Mouse (Mus musculus) right cerebral cortex, postnatal 14 days (tissue): ENCODE measurements around the gene Pdzrn4.

Experiments
- DNase-seq: peaks from one replicate; pipeline ENCODE4 v3.0.0; 2022

The Pdzrn4 gene

DNA sequence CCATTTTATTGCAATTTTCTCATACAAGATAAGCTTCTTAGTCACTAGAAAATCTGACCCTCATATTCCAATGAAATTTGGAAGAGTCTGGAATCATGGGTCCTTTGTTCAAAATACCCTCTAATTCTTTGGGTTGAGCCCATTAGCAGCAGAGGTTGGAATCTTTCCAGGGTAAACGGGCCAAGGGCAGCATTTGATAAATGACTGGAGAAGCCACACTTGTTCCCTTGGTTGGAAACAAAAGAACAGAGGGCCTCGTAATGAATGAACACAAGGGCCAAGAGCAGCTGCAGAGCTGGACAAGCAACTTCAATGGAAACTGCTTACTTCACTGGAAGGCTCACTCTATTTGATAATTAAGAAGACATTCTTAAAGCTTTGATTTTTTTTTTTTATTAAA, 198.0 kb downstream of the Pdzrn4 start:
- no peak for DNase-seq

DNA sequence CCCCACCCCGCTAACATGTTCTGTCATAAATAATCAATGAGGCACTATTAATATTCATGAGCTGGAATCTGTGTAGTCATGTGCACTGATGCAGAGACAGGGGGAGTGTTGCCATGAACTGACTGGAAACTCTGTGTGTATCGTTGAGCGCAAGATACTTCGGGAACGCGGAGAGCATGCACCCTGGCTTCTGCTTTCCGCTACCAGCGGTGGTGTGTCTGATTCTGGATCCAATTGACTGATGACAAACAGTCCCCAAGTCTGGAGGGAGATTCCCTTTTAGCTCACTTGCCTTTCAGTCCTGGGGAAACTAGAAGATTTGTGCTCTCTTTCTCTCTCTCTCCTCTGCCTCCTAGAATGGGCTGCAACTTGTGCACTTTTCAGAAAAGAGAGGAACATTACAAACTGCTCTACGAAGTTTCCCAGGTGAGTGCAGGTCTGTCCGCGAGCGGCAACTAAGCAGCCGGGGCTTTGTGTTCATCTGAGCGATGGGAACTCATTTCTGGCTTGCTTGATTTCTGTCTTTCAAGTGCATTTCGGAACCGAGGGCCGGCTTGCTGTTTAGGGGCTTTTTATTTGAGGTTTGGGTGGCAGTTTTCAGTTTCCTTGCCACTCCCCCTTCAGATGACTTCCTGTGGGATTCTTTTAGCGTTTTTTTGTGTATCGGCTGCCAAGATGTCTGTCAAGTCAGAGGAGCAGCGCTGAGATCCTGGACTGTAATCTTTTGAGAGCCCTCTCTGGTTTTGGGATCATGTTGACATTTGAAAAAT, 200.5 kb downstream of the Pdzrn4 start:
- DNase-seq, result no peak

DNA sequence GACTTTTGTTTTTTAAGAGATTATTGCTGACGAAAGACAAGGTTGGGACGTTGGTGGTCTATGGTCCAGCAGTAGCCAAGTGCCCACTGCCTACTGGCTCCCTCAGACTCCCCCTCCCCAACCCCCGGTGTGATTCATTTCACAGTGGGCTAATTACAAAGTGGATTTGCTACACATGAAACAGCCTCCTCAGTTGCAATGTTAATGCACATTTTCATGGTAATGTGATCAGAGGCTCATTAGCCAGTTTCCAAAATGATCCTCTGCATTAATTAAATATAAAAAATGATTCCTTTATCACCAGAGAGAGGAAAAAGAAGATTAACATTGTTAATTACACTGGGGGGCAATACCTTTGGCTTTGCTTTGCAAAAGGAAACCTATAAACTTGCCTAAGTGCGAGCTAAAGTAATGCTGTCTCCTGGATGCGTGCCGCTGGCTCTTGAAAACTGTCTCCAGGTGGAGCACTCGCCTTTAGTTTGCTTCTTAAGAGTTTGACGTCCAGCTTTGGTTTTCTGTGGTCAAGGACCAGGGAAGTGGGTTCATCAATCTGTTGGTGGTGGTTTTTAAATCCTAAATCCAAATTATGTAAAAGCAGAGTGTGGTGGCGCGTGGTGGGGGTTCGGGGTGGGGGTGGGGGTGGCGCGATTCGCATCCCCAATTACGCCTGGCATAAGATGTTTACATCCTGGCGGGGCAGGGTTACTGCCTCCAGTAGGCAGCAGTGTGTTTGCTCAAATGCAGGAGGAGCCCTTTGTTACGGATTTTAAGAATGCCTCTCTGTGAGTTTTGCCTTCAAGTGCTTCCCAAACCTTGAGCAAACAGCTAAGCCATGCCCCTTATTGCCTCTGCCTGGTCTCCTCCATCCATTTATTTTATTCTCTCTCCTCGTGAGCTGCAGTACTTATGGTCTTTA, 202.0 kb downstream of the Pdzrn4 start:
- DNase-seq, result no peak

DNA sequence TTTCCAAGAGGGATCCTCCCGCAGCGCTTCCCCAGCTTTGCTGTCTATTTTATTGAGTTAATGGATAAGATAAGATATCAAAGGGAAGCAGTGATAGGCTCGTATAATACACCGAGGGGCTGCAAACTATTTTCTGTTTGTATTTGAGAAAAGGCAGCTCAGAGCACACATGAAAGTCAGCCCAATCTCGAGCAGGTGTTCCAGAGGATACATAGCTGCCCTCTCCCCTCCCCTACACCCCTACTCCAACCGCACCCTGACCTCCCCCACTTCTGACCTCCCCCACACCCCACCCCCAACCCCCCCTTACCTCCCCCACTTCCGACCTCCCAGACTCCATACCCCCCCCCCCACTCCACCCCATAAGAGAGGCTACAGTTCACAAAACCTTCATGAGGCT, 202.7 kb downstream of the Pdzrn4 start:
- no peak for DNase-seq

DNA sequence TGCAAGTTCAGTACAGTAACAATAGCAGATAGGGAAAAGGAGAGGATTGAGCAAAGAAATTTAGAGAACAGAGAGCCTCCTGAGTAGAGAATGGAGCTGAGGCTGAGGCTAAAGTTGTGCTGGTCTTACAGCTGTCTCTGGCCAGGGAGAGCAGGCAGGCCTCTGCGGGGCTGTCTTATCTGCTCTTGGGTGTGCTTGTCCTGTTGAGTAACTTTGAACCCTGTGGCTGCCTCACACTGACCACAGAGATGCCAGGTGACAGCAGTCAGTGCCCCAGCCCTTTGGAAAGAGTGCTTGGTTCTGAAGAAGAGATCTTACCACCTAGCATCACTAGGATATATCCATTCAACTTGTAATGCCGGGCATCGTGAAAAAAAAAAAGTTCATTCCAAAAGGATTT, 214.2 kb downstream of the Pdzrn4 start:
- no peak for DNase-seq

DNA sequence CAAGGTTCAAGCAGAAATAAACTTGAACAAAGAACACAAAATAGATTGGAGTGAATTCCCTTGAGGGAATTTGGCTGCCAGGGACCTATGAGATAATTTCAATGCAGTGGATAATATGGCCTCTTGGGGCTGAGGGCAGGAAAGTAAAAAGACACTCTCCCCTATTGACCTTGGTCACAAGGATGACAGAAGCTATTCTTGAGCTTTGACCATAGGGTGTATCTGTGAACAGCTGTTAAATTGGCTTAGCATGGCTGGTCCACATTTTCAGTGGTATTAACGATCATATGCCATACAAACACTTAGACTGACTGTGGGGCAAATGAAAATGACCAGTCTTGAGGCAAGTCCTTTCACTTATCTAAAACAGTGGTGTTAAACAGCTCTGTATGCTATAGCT, 215.7 kb downstream of the Pdzrn4 start:
- no peak for DNase-seq

DNA sequence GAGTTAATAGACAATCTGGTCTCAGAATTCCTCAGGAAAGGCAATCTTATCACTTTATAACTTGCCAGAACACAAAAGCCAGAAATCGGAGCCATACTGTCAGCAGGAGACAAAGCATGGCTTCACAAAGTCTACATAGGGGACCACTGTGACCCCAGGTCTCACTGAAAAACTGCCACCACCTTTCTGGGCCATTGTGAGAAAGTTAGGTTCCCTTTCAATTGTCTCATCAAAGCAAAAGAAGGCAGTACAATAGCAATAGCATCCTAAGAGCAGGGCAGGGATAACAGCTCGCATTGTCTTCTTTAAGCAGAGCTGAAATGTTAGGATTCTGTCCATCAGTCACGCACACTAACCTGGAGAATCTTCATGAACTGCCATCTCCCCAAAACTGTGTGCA, 216.5 kb downstream of the Pdzrn4 start:
- DNase-seq, result no peak

DNA sequence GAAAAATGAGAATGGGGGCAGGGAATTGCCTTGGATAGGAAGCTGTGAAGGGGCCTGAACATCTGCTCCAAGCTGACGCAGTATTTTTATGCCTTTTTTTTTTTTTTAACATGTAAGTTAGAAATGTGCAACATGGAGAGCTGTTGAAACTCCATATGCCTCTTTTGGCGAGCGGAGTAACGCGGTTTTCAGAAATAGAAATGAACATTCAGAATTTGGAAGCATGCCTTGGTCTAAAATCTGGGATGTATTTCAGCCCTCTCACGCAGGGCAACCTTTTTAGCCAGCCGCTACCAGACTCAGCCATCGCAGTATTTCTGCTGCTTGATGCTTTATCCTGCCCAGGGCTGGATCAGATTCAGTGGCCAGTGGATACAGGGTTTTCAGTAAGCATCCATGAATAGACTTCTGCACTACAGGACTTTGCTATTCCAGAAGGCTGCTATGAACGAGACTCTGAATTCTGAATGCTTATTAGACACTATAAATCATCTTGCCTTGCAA, 225.1 kb downstream of the Pdzrn4 start:
- DNase-seq, result peak; percentile 11

DNA sequence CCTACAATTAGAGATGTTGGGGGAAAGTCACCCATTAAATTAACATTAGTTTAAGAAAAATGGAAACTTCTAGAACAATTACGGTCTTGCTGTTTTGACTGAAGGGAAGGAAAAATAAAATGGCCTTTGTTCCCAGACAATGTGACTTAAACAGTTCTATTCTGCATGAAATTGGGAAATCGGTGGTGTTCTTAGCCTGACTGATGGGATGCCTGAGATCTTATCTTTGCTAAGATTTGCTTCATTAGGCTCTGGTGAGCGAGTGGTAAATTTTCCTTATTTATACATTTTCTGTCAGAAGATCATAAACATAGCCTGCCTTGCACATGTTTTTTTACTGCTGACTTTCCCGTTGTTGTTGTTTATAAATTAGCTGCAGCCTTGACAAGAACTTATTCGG, 225.6 kb downstream of the Pdzrn4 start:
- DNase-seq, result no peak

DNA sequence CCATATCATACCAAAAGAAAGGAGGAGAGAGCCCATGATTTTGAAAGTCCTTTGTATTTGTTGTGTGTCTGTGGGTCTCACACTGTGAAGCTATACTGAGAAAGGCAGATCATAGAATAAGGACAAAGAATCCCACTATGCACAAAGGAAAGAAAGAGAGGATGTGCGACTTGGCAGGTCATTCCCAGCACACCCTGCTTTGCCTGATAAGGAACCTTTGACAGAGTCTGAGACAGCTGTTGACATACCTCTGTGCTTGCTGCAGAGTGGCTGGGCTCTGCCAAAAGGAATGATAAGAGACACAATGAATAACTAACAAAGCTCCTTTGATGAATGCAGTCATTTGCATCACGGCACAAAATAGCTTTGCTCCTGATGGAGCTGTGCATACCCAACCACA, 232.5 kb downstream of the Pdzrn4 start:
- DNase-seq, result no peak

DNA sequence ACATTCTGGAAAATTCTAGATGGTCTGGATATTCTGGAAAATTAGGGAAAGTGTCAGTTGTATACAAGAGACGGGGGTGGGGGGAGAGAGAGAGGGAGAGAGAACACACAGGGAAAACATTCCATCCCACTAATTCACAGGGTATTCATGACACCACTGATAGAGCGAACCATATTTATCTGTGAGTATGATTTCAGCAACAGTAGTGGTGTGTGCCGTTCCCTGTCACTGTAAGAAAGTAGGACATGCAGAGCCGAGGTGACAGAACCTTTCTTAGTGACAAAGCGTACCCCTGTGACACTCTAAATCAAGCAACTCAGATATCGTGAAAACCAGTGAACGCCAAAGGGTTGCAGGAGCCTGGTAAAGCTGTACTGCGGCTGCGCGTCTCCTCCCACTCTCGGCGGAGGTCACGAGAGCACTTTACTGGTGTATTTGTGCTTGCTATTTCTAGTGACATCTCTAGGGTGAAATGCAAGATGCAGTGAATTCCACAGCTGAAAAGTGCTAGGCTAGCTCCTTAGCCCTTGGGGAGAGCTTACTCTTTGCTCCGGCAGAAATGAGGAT, 237.4 kb downstream of the Pdzrn4 start:
- DNase-seq, result no peak

DNA sequence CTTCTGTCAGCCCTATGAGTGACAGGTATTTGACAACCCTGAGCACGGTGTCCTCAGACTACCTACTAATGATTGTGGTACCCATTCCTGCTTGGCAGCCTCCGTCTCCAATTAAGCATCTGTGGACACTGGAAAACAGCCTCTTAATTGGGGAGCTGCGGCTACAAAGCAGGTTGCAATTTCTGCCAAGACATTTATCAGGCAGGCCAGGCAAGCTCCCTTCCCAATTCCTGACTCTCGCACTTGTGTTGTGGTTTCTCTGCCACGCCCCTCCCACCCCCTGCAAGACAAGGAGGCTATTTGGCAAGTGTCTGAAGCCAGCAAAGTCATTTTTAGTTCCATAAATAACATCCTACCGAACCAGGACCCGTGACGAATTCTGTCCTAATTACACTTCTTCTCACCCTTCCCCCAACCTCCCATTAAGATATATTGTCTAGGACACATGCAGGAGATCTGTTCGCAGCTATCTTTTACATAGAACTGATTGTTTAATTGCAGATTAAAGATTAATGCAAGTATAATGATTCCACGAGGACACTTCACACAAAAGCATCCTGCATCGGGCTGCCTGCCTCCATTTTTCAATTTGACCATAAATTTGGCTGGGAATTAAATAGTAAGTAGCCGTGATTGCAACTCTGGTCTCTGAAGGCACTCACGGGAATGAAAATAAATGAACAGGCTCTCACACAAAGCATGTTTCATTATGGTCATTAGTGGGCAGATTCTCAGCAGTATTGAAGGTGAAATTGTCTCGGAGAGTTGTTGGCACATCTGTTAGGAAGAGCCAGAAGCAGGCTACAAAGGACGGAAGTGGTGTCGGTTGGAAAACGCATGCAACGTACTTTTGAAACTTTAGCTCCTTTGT, 243.8 kb downstream of the Pdzrn4 start:
- no peak for DNase-seq

DNA sequence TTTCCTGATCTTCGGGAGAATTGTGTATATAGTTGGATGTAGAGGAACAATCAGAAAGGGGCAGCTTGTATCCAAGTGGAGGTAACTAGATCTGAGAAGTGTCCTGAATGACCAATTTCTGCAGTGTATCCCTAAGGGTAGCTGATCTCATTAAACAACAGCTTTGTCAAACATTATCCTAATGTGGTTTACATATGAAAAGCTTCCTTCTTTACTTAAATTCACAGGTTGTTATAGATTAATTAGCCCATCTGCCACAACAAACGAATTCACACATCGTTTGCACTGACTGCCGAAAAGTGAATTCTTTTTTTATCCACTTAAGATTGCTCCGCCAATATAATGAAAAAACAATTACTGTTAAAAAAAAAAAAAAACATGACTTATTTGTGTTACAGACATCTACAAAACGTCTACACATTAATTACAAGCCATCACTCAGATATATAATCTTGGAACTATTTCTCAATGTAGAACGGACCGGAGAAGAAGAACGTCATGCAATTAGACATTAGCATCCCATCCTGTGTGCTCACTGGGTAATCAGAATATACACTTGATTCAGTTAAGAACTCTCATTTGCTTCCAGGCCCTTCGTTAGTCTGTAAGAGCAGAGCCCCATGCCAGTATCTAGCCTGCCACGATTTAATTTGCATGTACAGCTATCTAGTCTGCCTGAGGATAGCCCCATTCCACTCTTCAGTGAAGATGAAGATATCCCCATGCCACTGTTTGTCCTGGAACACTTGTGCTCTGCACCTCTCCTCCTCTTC, 274.8 kb downstream of the Pdzrn4 start:
- DNase-seq, result no peak

DNA sequence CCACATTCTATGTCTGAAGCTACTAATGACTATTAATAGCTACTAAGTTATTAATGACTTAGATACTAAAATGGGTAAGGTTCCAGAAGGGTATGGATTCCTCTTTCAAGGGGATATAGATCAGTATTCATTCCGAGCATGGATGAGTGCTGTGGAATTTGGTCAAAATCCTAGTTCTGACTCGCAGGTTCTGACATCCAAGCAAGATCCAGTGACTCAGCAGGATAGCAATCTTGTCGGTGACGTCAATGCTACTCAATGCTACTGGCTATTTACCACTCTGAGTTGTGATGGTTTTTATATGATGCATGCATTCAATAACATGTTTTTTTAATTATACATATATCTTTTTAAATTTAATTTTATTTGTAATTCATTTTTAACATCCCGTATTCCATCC, 279.4 kb downstream of the Pdzrn4 start:
- DNase-seq, result no peak

DNA sequence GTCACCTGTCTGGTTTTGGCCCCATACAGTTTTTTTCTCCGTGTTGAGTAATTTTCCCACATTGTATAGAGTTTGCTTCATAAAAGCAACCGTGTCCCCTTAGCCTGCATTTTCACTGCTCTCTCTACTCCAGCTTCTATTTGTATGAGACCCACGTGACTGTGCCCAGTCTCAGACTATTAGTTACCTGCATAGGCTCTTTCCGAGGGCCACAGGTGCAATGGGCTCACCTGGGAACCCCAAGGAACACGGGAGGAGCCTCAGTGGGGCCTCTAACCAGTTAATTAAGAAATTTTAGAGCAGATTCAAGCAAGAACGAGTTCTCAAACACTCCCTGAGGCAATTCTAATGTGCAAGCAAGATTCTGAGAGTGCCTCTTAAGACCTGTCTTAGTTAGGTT, 281.7 kb downstream of the Pdzrn4 start:
- DNase-seq, result no peak

DNA sequence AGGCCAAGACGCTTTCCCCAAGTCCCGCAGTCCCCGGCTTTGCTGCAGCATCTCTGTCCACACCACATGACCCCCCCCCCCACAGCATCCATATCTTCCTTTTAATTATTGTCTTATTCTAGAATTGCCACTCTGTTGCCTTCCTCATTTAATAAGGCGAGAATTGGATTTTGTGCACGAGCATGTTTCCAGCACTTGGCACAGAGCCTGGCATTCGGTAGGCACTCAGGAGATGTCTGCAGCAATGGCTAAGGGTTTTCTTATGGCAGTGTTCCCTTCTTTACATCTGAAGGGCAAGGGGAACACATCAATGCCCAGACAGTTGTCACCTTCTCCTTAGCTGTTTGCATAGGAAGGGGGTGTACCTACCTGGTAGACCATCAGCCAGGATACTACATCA, 282.9 kb downstream of the Pdzrn4 start:
- DNase-seq, result peak; percentile 25

DNA sequence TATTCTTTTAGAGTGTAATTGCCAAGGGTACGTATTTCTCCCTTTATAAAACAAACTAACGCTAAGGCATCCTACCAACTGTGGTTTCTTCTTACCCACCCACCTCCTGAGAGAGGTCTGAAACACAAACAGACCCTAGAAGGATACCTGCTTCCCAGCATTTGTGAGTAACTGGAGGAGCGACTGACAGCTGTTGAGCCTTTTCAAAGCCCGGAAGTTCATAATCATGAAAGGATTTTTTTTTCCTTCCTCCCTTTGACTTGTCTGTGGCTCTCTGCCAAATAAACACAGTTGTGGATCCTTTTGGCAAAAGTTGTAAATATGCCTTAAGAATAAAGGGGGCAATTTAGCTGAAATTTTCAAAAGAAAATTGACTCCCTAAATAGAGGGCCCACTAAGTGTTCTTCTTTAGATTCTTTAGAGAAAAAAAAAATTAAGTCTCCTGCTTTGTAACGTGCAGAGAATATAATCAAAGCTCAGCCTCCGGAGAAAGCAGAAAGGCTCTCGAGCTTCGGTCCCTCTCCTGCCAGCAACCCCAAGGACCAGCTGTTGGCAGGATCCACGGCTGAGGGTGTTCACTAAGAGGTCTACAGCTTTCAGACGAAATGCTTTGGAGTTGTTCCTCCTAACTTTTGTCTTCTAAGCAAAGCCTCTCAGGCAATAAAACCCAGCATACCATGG, 299.7 kb downstream of the Pdzrn4 start:
- no peak for DNase-seq

DNA sequence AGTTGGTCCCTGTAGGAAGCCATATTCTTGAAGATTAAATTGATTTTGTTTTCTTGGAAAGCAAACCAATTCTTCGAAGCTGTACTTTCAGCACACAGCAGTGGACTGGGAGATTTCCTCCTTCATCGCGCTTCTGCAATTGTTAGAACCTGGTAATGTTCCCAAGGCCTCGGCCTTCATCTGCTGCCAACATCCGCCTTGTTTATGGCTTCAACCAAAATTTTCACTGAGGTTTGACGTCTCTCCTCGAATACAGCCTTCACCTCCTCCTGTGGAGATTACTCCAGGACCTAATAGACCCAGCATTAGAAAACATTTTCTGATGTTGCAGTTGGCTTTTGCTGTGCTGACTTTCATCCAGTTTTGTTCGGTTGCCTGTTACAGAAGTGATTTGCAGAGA, 307.5 kb downstream of the Pdzrn4 start:
- DNase-seq, result no peak

DNA sequence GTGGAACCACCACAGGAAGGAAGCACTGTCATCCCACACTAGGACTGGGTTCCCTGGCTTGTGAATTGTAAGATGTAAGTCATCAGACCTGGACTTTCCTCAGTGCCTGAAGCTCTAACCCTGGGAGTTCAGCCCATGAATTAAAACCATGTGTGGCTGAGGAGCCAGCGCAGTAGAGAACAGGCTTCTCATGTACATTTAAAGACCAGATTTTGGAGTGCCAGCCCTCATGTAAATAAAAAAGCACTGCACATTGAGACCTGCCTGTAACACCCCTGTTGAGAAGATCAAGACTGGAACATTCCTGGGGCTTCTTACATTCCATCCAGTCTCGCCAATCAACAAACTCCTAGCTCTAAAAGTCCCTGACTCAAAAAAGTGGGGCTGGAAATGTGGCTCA, 342.0 kb downstream of the Pdzrn4 start:
- no peak for DNase-seq

DNA sequence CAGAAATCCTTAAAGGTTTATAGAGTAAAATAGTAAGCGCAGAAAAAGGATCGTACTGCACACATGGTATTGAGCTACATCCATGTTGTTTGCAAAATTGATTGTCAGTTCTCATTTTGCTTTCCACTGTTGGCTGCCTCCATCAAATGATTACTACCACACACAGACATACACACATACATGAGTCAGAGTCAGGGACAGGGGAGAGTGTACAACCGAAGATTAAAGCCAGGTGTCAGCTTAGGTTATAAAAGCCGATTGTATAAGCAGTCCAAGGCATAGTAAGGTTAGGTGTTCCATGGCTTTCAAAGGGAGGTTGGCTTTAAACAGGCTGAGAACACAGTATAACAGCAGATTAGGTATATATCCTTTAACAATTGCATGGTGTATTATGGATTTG, 343.2 kb downstream of the Pdzrn4 start:
- no peak for DNase-seq

DNA sequence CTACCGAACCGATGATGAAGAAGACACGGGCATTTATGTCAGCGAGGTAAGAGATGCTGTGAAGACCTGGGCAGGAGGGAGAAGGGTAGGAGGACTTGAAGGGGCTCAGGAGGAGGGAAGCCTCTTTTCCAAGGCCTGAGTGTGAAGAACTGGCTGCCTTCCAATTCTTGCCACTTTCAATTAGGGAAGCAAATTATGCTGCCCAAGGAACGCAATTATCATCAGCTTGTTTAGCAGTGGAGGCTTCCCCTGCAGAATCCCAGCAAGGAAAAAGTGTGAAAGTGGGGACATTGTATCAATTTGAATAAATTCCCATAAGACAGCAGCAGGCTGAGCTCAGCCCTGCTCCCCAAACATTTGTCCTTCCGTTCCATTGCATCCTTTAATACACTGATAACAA, 346.9 kb downstream of the Pdzrn4 start:
- DNase-seq, result no peak
